In the genomic region with DNA sequence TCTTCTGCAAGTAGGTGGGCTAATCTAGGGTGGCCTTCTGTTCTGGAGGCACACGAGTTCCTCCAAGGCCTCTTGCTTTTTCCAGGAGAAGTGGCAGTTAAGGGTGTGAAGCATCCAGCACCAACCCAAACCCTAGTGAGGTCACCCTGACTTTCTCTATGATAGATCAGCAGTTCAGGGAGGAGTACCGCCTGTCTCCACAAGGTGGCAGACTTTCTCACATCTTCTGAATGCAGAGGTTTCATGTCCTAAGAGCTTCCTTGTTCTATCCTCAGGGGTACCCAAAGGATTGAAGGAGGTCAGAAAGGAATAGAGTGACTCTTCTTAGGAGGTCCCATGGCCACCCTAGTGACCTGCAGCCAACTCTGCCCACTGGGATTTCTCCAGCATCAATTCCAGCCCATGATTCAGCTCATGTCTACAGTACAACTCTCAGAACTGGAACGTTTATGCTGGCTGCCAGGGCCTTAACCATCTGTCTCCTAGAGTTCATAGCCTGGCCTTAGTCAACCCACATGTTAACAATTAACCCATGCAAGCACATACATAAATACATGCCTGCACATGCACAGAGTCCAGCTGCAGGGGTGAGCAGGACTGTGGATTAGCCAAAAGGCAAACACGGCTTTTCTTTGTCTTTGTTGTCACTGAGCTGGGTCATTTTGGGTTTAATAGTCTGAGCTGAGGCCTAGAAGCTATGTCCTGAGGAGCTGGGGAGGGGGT, we compare ENCODE assay signal across 8 mouse cellular contexts. TPM values are rescaled to one million over a fixed set of nuclear protein-coding genes. Genes with fewer than 3 reads are reported as not detected.
DNase-seq lines count a peak whose midpoint lies in the region; ATAC-seq and TF ChIP-seq lines count a peak whose summit lies in the region.

No protein-coding gene starts in this region.

- intact Hi-C loops in left cerebral cortex, postnatal 36 days (cut with DNase I), result loop anchor here (5.0 kb wide), 1 partner anchor 247 kb away; no protein-coding TSS in a partner anchor

- no peak overlapping the region for H3K4me2 ChIP-seq in neural tube, embryonic 15.5 days
- no peak overlapping the region for H3K4me2 ChIP-seq in intestine, postnatal 0 days (replicated peaks; ENCODE audit: low read depth)

- H3K4me1 ChIP-seq in neural tube, embryonic 15.5 days, result peaks cover 7% of the 10 kb centered on the region
- no peaks in the 10 kb centered on the region for H3K4me1 ChIP-seq in intestine, postnatal 0 days (replicated peaks; ENCODE audit: control insufficient read depth, insufficient read depth, low read length)
- peaks cover 4% of the 10 kb centered on the region; the same call in 1 of the 2 replicates for H3K4me1 ChIP-seq in testis, adult 2 months (ENCODE audit: control insufficient read depth, insufficient read depth, low read length)

- peak; percentile 90 for TF ChIP-seq CTCF in intestine, postnatal 0 days (IDR thresholded peaks at IDR 0.05; ENCODE audit: low read depth)
- TF ChIP-seq CTCF in testis, adult 2 months (IDR thresholded peaks at IDR 0.05; ENCODE audit: control insufficient read depth, insufficient read depth, insufficient replicate concordance, low read depth, low read length), result peak; percentile 47; the same call in 1 of the 2 replicates

- H3K27ac ChIP-seq in neural tube, embryonic 15.5 days (replicated peaks), result no peak overlapping the region
- no peak overlapping the region for H3K27ac ChIP-seq in intestine, postnatal 0 days (ENCODE audit: low read depth, low read length)
- H3K27ac ChIP-seq in testis, adult 2 months (ENCODE audit: control insufficient read depth, insufficient read depth, low read depth, low read length), result no peak overlapping the region

- no peak overlapping the region for H3K4me3 ChIP-seq in neural tube, embryonic 15.5 days (replicated peaks)
- H3K4me3 ChIP-seq in intestine, postnatal 0 days (ENCODE audit: low read depth, low read length), result no peak overlapping the region
- H3K4me3 ChIP-seq in testis, adult 2 months (ENCODE audit: control insufficient read depth, low read depth, low read length), result no peak overlapping the region; the same call in 1 of the 2 replicates

- no peak overlapping the region for H3K9ac ChIP-seq in neural tube, embryonic 15.5 days (replicated peaks)
- H3K9ac ChIP-seq in intestine, postnatal 0 days (ENCODE audit: low read depth, low read length), result no peak overlapping the region

- no peak for TF ChIP-seq POLR2A in testis, adult 2 months (IDR thresholded peaks at IDR 0.05; ENCODE audit: control insufficient read depth, low read depth, low read length)

- H3K9me3 ChIP-seq in neural tube, embryonic 15.5 days (replicated peaks), result no peaks in the 10 kb centered on the region
- no peaks in the 10 kb centered on the region for H3K9me3 ChIP-seq in intestine, postnatal 0 days (ENCODE audit: control insufficient read depth)

- DNase-seq in neural tube, embryonic 10.5 days (ENCODE audit: extremely low spot score, low spot score), result peak; percentile 79
- peak; percentile 56 for DNase-seq in cerebellum, adult 8-10 months
- DNase-seq in frontal cortex, postnatal 10 days (ENCODE audit: low spot score in 2 of 2), result peak; percentile 64 to 77
- DNase-seq in left cerebral cortex, postnatal 36 days (ENCODE audit: low spot score in 2 of 2), result peak; percentile 64 to 79
- DNase-seq in natural killer cell, adult 2 months (ENCODE audit: low spot score in 2 of 2), result peak; percentile 49 to 66

- WGBS in neural tube, embryonic 15.5 days, result 52% methylated on average over 4 of the region's 4 CpGs
- 43% methylated on average over 4 of the region's 4 CpGs for WGBS in intestine, postnatal 0 days

- H3K36me3 ChIP-seq in neural tube, embryonic 15.5 days, result no peaks in the 10 kb centered on the region
- H3K36me3 ChIP-seq in intestine, postnatal 0 days (ENCODE audit: control insufficient read depth, insufficient read depth), result no peaks in the 10 kb centered on the region
- no peaks in the 10 kb centered on the region for H3K36me3 ChIP-seq in testis, adult 2 months (ENCODE audit: control insufficient read depth, insufficient read depth, low read length)

- no peak for ATAC-seq in neural tube, embryonic 15.5 days (ENCODE audit: low FRiP score)
- 0 out of 2 replicates have a peak, but pooled peaks have one; percentile 34 for ATAC-seq in intestine, postnatal 0 days

- H3K27me3 ChIP-seq in neural tube, embryonic 15.5 days (replicated peaks), result 0 out of 2 replicates have a peak, but pooled peaks cover 3% of the 10 kb centered on the region
- H3K27me3 ChIP-seq in intestine, postnatal 0 days (replicated peaks; ENCODE audit: control insufficient read depth, insufficient read depth, low read length), result no peaks in the 10 kb centered on the region; the same call in 1 of the 2 replicates
- H3K27me3 ChIP-seq in testis, adult 2 months (ENCODE audit: control insufficient read depth, insufficient read depth, low read length), result no peaks in the 10 kb centered on the region

RNA-seq across cellular contexts. Expression of gene Spr, which starts 22.8 kb away (rescaled TPM):
- 35.6 and 39.9 TPM in 2 replicates for polyA plus RNA-seq in neural tube, embryonic 15.5 days (2015; fragmentation: Nextera tagmentation; extraction: Ambion mirVana)
- 66.2 and 70.7 TPM in 2 replicates for polyA plus RNA-seq in intestine, postnatal 0 days (2015; fragmentation: Nextera tagmentation; extraction: Ambion mirVana)
- total RNA-seq in left cerebral cortex, postnatal 36 days (2021), result 10 to 100 TPM; 38.4 to 48.6 TPM
- 1.8 and 2.3 TPM in 2 replicates for polyA plus RNA-seq in testis, adult 2 months (2012; rRNA removed)

RNA-seq across cellular contexts. Expression of gene Emx1, which starts 26.9 kb away (rescaled TPM):
- polyA plus RNA-seq in neural tube, embryonic 15.5 days (2015; fragmentation: Nextera tagmentation; extraction: Ambion mirVana), result not detected in 2 replicates
- not detected in 2 replicates for polyA plus RNA-seq in intestine, postnatal 0 days (2015; fragmentation: Nextera tagmentation; extraction: Ambion mirVana)
- total RNA-seq in left cerebral cortex, postnatal 36 days (2021), result 10 to 100 TPM; 34.2 to 45.2 TPM
- polyA plus RNA-seq in testis, adult 2 months (2012; rRNA removed), result 0.10 and 0.11 TPM in 2 replicates

Comparison
In these comparisons a context has a peak if more than half of its experiments do, and no peak if none do; other contexts are left out.
1. RNA of gene Spr, which starts 22.8 kb away (polyA plus RNA-seq): 66.2 to 70.7 TPM in intestine, postnatal 0 days and 35.6 to 39.9 TPM in neural tube, embryonic 15.5 days; 1.8 to 2.3 TPM in testis, adult 2 months; every median in the first group is over 10 times any median in the second.
2. Peak in every context shown above with its lines, with median percentiles within 50 percentile points of each other: DNase-seq.